Mouse (Mus musculus) CH12.LX (cell line): Measurements from ENCODE around the gene Zcchc7. TPM values are rescaled to one million over a fixed set of nuclear protein-coding genes. Genes with fewer than 3 reads are reported as not detected.
"Not testable (repeated sequence)": the region's sequence is repeated elsewhere in the genome, so short reads cannot be mapped to it uniquely, and the experiment has no call there.

Source experiments
- DNase-seq: peaks from one replicate; pipeline ENCODE4 v3.0.0-alpha.2; 2013; ENCODE audit errors: extremely low read depth
- H3K27ac ChIP-seq: 2 replicates; pipeline ENCODE4 v1.5.1; 2012; ENCODE audit warnings: low read depth, mild to moderate bottlenecking, control low read depth, moderate library complexity; ENCODE audit not compliant: insufficient read depth
- H3K27me3 ChIP-seq: replicated peaks from 2 replicates; pipeline ENCODE3; 2012; ENCODE audit warnings: inconsistent platforms
- H3K36me3 ChIP-seq, 2 experiments: replicated peaks in 1 of 2; 2 replicates each; pipeline versions ENCODE3 to v1.6.1; 2012; ENCODE audit warnings: inconsistent platforms in 1 of 2, low read length in 1 of 2, mild to moderate bottlenecking in 1 of 2, mixed read lengths in 1 of 2, moderate library complexity in 1 of 2; ENCODE audit not compliant: control insufficient read depth in 1 of 2, insufficient read depth in 1 of 2
- H3K4me1 ChIP-seq, 2 experiments: 2 replicates each; pipeline ENCODE4 v1.6.1; 2012; ENCODE audit warnings: inconsistent platforms in 1 of 2, moderate library complexity in 1 of 2; ENCODE audit not compliant: insufficient read depth in 2 of 2, control insufficient read depth in 1 of 2
- H3K4me2 ChIP-seq: 2 replicates; pipeline ENCODE4 v1.6.1; 2012; ENCODE audit warnings: low read depth, mild to moderate bottlenecking, control low read depth; ENCODE audit not compliant: poor library complexity, insufficient read depth, severe bottlenecking
- H3K4me3 ChIP-seq, 3 experiments: fragments of 150-350 bp in 1 of 3; sonication (generic) in 1 of 3; replicated peaks in 1 of 3; 2 replicates each; pipeline versions ENCODE3 to v1.5.1; 2011 to 2012; ENCODE audit warnings: low read depth in 2 of 3, low read length in 2 of 3, mild to moderate bottlenecking in 2 of 3, moderate library complexity in 2 of 3, control low read depth in 1 of 3, improper control_type of control experiment in 1 of 3, inconsistent platforms in 1 of 3, mixed read lengths in 1 of 3; ENCODE audit not compliant: poor library complexity in 1 of 3
- H3K79me2 ChIP-seq: replicated peaks from 2 replicates; pipeline ENCODE4 v1.6.1; 2012; ENCODE audit warnings: mild to moderate bottlenecking, moderate library complexity; ENCODE audit not compliant: control insufficient read depth, poor library complexity, insufficient read depth, severe bottlenecking; ENCODE audit errors: extremely low read depth
- H3K9ac ChIP-seq: 2 replicates; pipeline ENCODE4 v1.6.1; 2012; ENCODE audit warnings: low read depth, mild to moderate bottlenecking, control low read depth, moderate library complexity; ENCODE audit not compliant: insufficient read depth
- H3K9me3 ChIP-seq: replicated peaks from 2 replicates; pipeline ENCODE3; 2012; ENCODE audit warnings: low read length, inconsistent platforms, mixed read lengths
- BHLHE40 ChIP-seq: IDR thresholded peaks from 2 replicates; pipeline ENCODE4 v1.6.1; 2011; ENCODE audit warnings: mild to moderate bottlenecking, low read depth, low read length, improper control_type of control experiment
- CHD1 ChIP-seq: IDR thresholded peaks from 2 replicates; pipeline ENCODE4 v1.6.1; 2012; ENCODE audit warnings: low read depth, low read length, improper control_type of control experiment, inconsistent platforms
- CHD2 ChIP-seq: IDR thresholded peaks from 2 replicates; pipeline ENCODE4 v1.6.1; 2011; ENCODE audit warnings: low read length, improper control_type of control experiment
- CTCF ChIP-seq, 2 experiments: IDR thresholded peaks in 1 of 2; conservative IDR thresholded peaks in 1 of 2; 2 replicates each; pipeline ENCODE4 v1.5.1; 2011 to 2012; ENCODE audit warnings: low read depth in 2 of 2, low read length in 2 of 2, improper control_type of control experiment in 1 of 2, inconsistent platforms in 1 of 2, mild to moderate bottlenecking in 1 of 2, moderate library complexity in 1 of 2
- E2F4 ChIP-seq: IDR thresholded peaks from 2 replicates; pipeline ENCODE4 v1.6.1; 2011; ENCODE audit warnings: low read depth, low read length, improper control_type of control experiment; ENCODE audit not compliant: insufficient replicate concordance
- ELF1 ChIP-seq: IDR thresholded peaks from 2 replicates; pipeline ENCODE4 v1.6.1; 2014; ENCODE audit warnings: low read depth, mild to moderate bottlenecking, inconsistent platforms, low read length, improper control_type of control experiment
- EP300 ChIP-seq: IDR thresholded peaks from 2 replicates; pipeline ENCODE4 v1.6.1; 2011; ENCODE audit warnings: low read length, improper control_type of control experiment
- ETS1 ChIP-seq: conservative IDR thresholded peaks from 2 replicates; pipeline ENCODE4 v1.6.1; 2012; ENCODE audit warnings: low read depth, mild to moderate bottlenecking, inconsistent platforms, low read length, improper control_type of control experiment, moderate library complexity
- GABPA ChIP-seq: IDR thresholded peaks from 2 replicates; pipeline ENCODE4 v1.6.1; 2012; ENCODE audit warnings: low read depth, low read length, improper control_type of control experiment, inconsistent platforms; ENCODE audit not compliant: insufficient replicate concordance
- HCFC1 ChIP-seq: IDR thresholded peaks from 2 replicates; pipeline ENCODE4 v1.6.1; 2012; ENCODE audit warnings: low read depth, mild to moderate bottlenecking, inconsistent platforms, low read length, improper control_type of control experiment
- IRF4 ChIP-seq: IDR thresholded peaks from 2 replicates; pipeline ENCODE4 v1.6.1; 2014; ENCODE audit warnings: low read depth, mild to moderate bottlenecking, inconsistent platforms, low read length, improper control_type of control experiment
- JUN ChIP-seq: IDR thresholded peaks from 2 replicates; pipeline ENCODE4 v1.6.1; 2011; ENCODE audit warnings: low read depth, mild to moderate bottlenecking, low read length, improper control_type of control experiment, moderate library complexity; ENCODE audit not compliant: insufficient read depth
- JUND ChIP-seq: conservative IDR thresholded peaks from 2 replicates; pipeline ENCODE4 v1.6.1; 2011; ENCODE audit warnings: low read depth, low read length, improper control_type of control experiment
- KAT2A ChIP-seq: IDR thresholded peaks from 2 replicates; pipeline ENCODE4 v1.6.1; 2012; ENCODE audit warnings: low read length, improper control_type of control experiment, inconsistent platforms; ENCODE audit not compliant: insufficient replicate concordance
- MAFK ChIP-seq: IDR thresholded peaks from 2 replicates; pipeline ENCODE4 v1.6.1; 2011; ENCODE audit warnings: low read length, improper control_type of control experiment; ENCODE audit not compliant: insufficient replicate concordance
- MAX ChIP-seq: IDR thresholded peaks from 2 replicates; pipeline ENCODE4 v1.6.1; 2011; ENCODE audit warnings: low read length, improper control_type of control experiment
- MEF2A ChIP-seq: IDR thresholded peaks from 2 replicates; pipeline ENCODE4 v1.6.1; 2014; ENCODE audit warnings: low read depth, mild to moderate bottlenecking, inconsistent platforms, low read length, improper control_type of control experiment, borderline replicate concordance
- MXI1 ChIP-seq: IDR thresholded peaks from 2 replicates; pipeline ENCODE4 v1.6.1; 2011; ENCODE audit warnings: mild to moderate bottlenecking, low read depth, low read length, improper control_type of control experiment
- MYC ChIP-seq: IDR thresholded peaks from 2 replicates; pipeline ENCODE4 v1.6.1; 2011; ENCODE audit warnings: low read depth, mild to moderate bottlenecking, improper control_type of control experiment, low read length
- NELFE ChIP-seq: IDR thresholded peaks from 2 replicates; pipeline ENCODE4 v1.6.1; 2011; ENCODE audit warnings: low read depth, low read length, improper control_type of control experiment
- NRF1 ChIP-seq: IDR thresholded peaks from 2 replicates; pipeline ENCODE4 v1.6.1; 2014; ENCODE audit warnings: low read depth, mild to moderate bottlenecking, inconsistent platforms, low read length, improper control_type of control experiment, moderate library complexity
- PAX5 ChIP-seq: IDR thresholded peaks from 2 replicates; pipeline ENCODE4 v1.6.1; 2012; ENCODE audit warnings: low read length, inconsistent platforms, mixed read lengths
- POLR2A ChIP-seq: IDR thresholded peaks from 2 replicates; pipeline ENCODE4 v1.6.1; 2011; ENCODE audit warnings: low read depth, mild to moderate bottlenecking, improper control_type of control experiment, low read length
- POLR2AphosphoS2 ChIP-seq: IDR thresholded peaks from 2 replicates; pipeline ENCODE4 v1.6.1; 2011; ENCODE audit warnings: low read depth, low read length, improper control_type of control experiment
- RAD21 ChIP-seq: IDR thresholded peaks from 2 replicates; pipeline ENCODE4 v1.6.1; 2011; ENCODE audit warnings: low read depth, mild to moderate bottlenecking, low read length, improper control_type of control experiment, moderate library complexity
- RCOR1 ChIP-seq: conservative IDR thresholded peaks from 2 replicates; pipeline ENCODE4 v1.6.1; 2012; ENCODE audit warnings: low read depth, mild to moderate bottlenecking, inconsistent platforms, low read length, improper control_type of control experiment
- SIN3A ChIP-seq: IDR thresholded peaks from 2 replicates; pipeline ENCODE4 v1.6.1; 2012; ENCODE audit warnings: low read length, improper control_type of control experiment, inconsistent platforms
- SMC3 ChIP-seq: IDR thresholded peaks from 2 replicates; pipeline ENCODE4 v1.6.1; 2011; ENCODE audit warnings: low read depth, low read length, improper control_type of control experiment
- TCF12 ChIP-seq: IDR thresholded peaks from 2 replicates; pipeline ENCODE4 v1.6.1; 2014; ENCODE audit warnings: low read depth, mild to moderate bottlenecking, inconsistent platforms, low read length, improper control_type of control experiment
- USF2 ChIP-seq: conservative IDR thresholded peaks from 2 replicates; pipeline ENCODE4 v1.6.1; 2011; ENCODE audit warnings: low read depth, low read length, improper control_type of control experiment
- ZC3H11A ChIP-seq: IDR thresholded peaks from 2 replicates; pipeline ENCODE4 v1.6.1; 2012; ENCODE audit warnings: low read depth, mild to moderate bottlenecking, inconsistent platforms, low read length, improper control_type of control experiment
- ZKSCAN1 ChIP-seq: IDR thresholded peaks from 2 replicates; pipeline ENCODE4 v1.6.1; 2012; ENCODE audit warnings: low read depth, inconsistent platforms, low read length, improper control_type of control experiment, borderline replicate concordance
- ZMIZ1 ChIP-seq: IDR thresholded peaks from 2 replicates; pipeline ENCODE4 v1.6.1; 2012; ENCODE audit warnings: low read depth, mild to moderate bottlenecking, inconsistent platforms, low read length, improper control_type of control experiment
- ZNF384 ChIP-seq: IDR thresholded peaks from 2 replicates; pipeline ENCODE4 v1.6.1; 2012; ENCODE audit warnings: low read depth, low read length, improper control_type of control experiment, inconsistent platforms
- dilution Hi-C: fragments of 300-500 bp; cut with MboI; formaldehyde crosslinking; loops from 2 replicates; pipeline ENCODE4 v1.14.3; 2020; ENCODE audit warnings: low sequenced_read_pairs; ENCODE audit not compliant: extremely low pct_unique_long_range_greater_than_20kb, extremely low pct_ligation_motif_present
- in situ Hi-C: fragments of 300-500 bp; cut with MboI; formaldehyde crosslinking; loops from 3 replicates; pipeline ENCODE4 v1.14.3; 2019; ENCODE audit warnings: low sequenced_read_pairs, low pct_ligation_motif_present, low pct_unique_long_range_greater_than_20kb, mixed read lengths
- polyA plus RNA-seq: library from polyadenylated mRNA; unstranded; fragments of >175 nt; gene quantifications from 2 replicates; pipeline ENCODE4 v1.2.1, GENCODE M21; 2012; ENCODE audit warnings: low read depth; ENCODE audit not compliant: insufficient read length
- total RNA-seq, 2 experiments: library from RNA; depleted of rRNA; stranded (reverse); fragments of 300-350 nt in 1 of 2; fragments of >200 nt in 1 of 2; gene quantifications; 2 replicates each; pipeline ENCODE4 v1.2.3; 2012 to 2014

Gene Zcchc7
- total and polyA plus RNA-seq, 3 experiments = 21.0 to 27.6 (median 25.2) TPM

DNA sequence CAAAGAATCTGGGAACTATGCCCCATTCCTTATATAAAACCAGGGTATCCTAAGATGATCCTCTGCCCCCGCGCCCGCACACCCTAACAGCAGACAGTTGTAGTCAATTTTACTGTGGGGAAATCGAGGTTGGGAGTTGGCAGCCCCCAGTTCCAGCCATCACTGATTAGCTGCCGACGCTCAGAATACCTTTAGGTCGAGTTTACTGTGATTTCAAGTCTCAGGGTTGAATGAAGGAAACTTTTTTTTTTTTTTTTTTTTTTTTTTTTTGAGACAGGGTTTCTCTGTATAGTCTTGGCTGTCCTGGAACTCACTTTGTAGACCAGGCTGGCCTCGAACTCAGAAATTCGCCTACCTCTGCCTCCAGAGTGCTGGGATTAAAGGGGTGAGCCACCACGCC lies 1.5 kb downstream of the Zcchc7 start:
- H3K9me3 ChIP-seq, DNase-seq, H3K36me3 ChIP-seq, in situ Hi-C loops, dilution Hi-C loops, H3K27me3 ChIP-seq: not testable (repeated sequence)
- H3K4me3 ChIP-seq = peak overlapping the region; percentile 76 to 100 (median 91)
- TF ChIP-seq ZNF384 = peak; percentile 75
- peak; percentile 33; the same call in 1 of the 2 replicates for TF ChIP-seq CHD1
- H3K27ac ChIP-seq = peak overlapping the region; percentile 90
- H3K79me2 ChIP-seq = peaks cover 15% of the 10 kb centered on the region
- peak overlapping the region; percentile 79 for H3K9ac ChIP-seq
- peak overlapping the region; percentile 59 for H3K4me2 ChIP-seq
- peaks cover 0 to 58% of the 10 kb centered on the region in 2 experiments; a peak in 2 of 4 replicates for H3K4me1 ChIP-seq

DNA sequence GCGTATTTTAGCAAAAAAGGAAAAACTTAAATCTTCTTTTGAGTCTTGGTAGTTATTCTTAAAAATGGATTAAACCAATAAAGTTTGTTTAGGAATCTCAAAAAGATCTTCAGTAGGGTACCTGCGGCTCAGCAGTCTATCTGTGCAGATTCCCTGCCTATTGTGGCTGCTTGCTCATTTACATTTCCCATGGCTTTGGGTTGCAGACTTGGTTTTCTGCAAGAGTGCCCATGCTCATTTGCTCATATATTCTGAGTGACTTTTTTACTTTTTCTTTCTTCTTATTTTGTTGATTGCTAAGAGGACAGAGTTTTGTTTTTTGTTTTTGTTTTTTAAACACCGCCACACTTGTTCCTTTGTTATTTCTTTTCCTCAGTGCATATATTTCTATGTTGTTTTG lies 19.2 kb downstream of the Zcchc7 start:
- dilution Hi-C loops (no loop called here), in situ Hi-C loops (no loop called here)
- no peaks in the 10 kb centered on the region for H3K27me3 ChIP-seq
- H3K36me3 ChIP-seq = peaks cover 3 to 11% of the 10 kb centered on the region in 2 experiments
- peak overlapping the region; percentile 21; the same call in 1 of the 2 replicates for H3K4me2 ChIP-seq
- H3K4me1 ChIP-seq = peaks cover 0 to 55% of the 10 kb centered on the region in 2 experiments; a peak in 2 of 4 replicates
- peaks cover 4% of the 10 kb centered on the region; the same call in 1 of the 2 replicates for H3K79me2 ChIP-seq
- DNase-seq = peak; percentile 49
- no peak overlapping the region for H3K4me3 ChIP-seq
- H3K9me3 ChIP-seq = no peaks in the 10 kb centered on the region
- H3K9ac ChIP-seq = no peak overlapping the region
- no peak overlapping the region for H3K27ac ChIP-seq
- no peak for TF ChIP-seq ZMIZ1
- no peak for TF ChIP-seq POLR2AphosphoS2
- TF ChIP-seq E2F4 = no peak
- TF ChIP-seq CTCF (conservative IDR thresholded peaks at IDR 0.05 in 1 of 2, IDR thresholded peaks at IDR 0.05 in 1 of 2; ENCODE audit: low read depth in 2 of 2, low read length in 2 of 2) = no peak
- TF ChIP-seq JUND = no peak
- TF ChIP-seq IRF4 = 0 out of 2 replicates have a peak, but pooled peaks have one; percentile 27
- TF ChIP-seq NRF1 = no peak
- peak; percentile 40 for TF ChIP-seq ZNF384
- TF ChIP-seq ZC3H11A = no peak
- TF ChIP-seq POLR2A = no peak
- no peak for TF ChIP-seq PAX5
- no peak for TF ChIP-seq RCOR1
- peak; percentile 37; the same call in 1 of the 2 replicates for TF ChIP-seq SIN3A
- no peak for TF ChIP-seq NELFE
- no peak for TF ChIP-seq MYC
- no peak for TF ChIP-seq SMC3
- no peak for TF ChIP-seq USF2
- peak; percentile 60 for TF ChIP-seq EP300
- TF ChIP-seq MEF2A = no peak
- TF ChIP-seq BHLHE40 = no peak
- no peak for TF ChIP-seq CHD2
- TF ChIP-seq TCF12 = no peak
- no peak for TF ChIP-seq JUN
- TF ChIP-seq MAX = no peak
- no peak for TF ChIP-seq RAD21
- TF ChIP-seq CHD1 = no peak
- no peak for TF ChIP-seq MAFK
- no peak for TF ChIP-seq HCFC1
- TF ChIP-seq GABPA = no peak
- no peak for TF ChIP-seq ELF1
- TF ChIP-seq ETS1 = 0 out of 2 replicates have a peak, but pooled peaks have one; percentile 28
- TF ChIP-seq ZKSCAN1 = no peak
- TF ChIP-seq MXI1 = no peak
- no peak for TF ChIP-seq KAT2A
